Mouse (Mus musculus) erythroid progenitor cell, adult 5-6 weeks (primary cell): Measurements from ENCODE around the gene Tgm1. TPM values are rescaled to one million over a fixed set of nuclear protein-coding genes. Genes with fewer than 3 reads are reported as not detected.
A peak's percentile ranks its signal among the peaks of the same experiment; 100 is the strongest.
"Not testable (repeated sequence)": the region's sequence is repeated elsewhere in the genome, so short reads cannot be mapped to it uniquely, and the experiment has no call there.

Experiments
- ATAC-seq: replicated peaks from 2 replicates; pipeline ENCODE4 v1.8.0; 2016; ENCODE audit warnings: moderate number of reproducible peaks, mild to moderate bottlenecking, moderate TSS enrichment, inconsistent platforms; ENCODE audit not compliant: poor library complexity, low FRiP score, severe bottlenecking
- total RNA-seq, 2 experiments: library from RNA; stranded (forward) in 1 of 2; stranded (reverse) in 1 of 2; fragments of 150-400 nt in 1 of 2; fragments of 186-747, 209-891 nt in 1 of 2; gene quantifications; 2 replicates each; pipeline versions ENCODE4 v1.2.3 to v1.2.4; 2015 to 2017; ENCODE audit warnings: low replicate concordance in 2 of 2

Gene Tgm1
- total RNA-seq (2015; ENCODE audit: low replicate concordance) (1.4 and 4.6 TPM in 2 replicates), total RNA-seq (2017; ENCODE audit: low replicate concordance) (1.8 TPM in 1 of 2 replicates, not detected in the other)

- ATAC-seq: no peak
Measured at GRCm38 (mm10) chr14:55713729-55714122, at the start of gene Tgm1. Gene Tgm1, minus strand, starts transcription at chr14:55713926.

- ATAC-seq: no peak
Measured at GRCm38 (mm10) chr14:55763166-55763565, 49.4 kb upstream of the Tgm1 start.

GRCm38 (mm10) chr14:55762001-55762821, 48.5 kb upstream of the Tgm1 start:
- ATAC-seq: no peak

DNA sequence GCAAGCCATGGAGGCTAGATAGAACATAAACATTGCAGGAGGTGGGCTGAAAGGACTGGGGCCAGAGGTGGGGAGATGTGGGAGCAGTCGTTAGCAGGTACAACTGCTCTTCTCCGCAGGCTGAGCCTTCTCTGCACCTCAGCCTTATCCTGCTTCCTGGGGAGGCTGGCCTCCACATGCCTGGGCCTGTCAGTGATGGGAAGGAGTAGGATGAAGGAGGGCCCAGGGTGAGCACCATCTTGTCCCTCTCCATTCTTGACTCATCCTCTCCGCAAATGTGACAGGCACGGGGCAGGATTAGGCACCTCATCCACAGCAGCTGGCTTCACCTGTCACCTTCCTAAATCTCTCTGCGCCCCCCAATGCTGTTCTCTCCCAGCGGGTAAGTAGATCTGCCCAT, 47.4 kb upstream of the Tgm1 start, which contains the start of gene Ltb4r2:
Gene Ltb4r2 (plus strand): TSS at position 266 of the 400 bp plus-strand sequence.
- no peak for ATAC-seq

DNA sequence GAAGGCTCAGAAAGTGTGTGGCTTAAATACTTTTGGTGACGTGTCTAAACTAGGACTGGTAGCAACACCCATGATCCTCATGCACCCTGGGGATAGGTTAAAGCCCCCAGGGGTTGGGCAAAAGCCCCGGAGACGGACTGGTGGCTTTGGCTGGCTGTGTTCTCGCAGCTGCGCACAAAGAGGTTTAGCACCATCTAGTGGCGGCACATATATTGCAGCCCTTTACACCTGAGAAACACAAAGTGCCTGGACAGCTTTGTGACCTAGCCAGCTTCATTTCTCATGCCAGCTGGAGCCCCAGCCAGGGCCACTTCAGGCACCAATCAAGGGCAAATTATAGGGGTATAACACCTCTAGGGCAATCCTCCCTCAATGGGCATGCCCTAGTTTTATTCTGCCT, 46.4 kb upstream of the Tgm1 start:
- not testable (repeated sequence) for ATAC-seq

GRCm38 (mm10) chr14:55758363-55758784, 44.6 kb upstream of the Tgm1 start, which contains the start of gene Cideb:
Gene Cideb, minus strand, starts transcription at chr14:55758458.
- ATAC-seq: 0 out of 2 replicates have a peak, but pooled peaks have one; percentile 47

GRCm38 (mm10) chr14:55757566-55757965, 43.8 kb upstream of the Tgm1 start:
- no peak for ATAC-seq

DNA sequence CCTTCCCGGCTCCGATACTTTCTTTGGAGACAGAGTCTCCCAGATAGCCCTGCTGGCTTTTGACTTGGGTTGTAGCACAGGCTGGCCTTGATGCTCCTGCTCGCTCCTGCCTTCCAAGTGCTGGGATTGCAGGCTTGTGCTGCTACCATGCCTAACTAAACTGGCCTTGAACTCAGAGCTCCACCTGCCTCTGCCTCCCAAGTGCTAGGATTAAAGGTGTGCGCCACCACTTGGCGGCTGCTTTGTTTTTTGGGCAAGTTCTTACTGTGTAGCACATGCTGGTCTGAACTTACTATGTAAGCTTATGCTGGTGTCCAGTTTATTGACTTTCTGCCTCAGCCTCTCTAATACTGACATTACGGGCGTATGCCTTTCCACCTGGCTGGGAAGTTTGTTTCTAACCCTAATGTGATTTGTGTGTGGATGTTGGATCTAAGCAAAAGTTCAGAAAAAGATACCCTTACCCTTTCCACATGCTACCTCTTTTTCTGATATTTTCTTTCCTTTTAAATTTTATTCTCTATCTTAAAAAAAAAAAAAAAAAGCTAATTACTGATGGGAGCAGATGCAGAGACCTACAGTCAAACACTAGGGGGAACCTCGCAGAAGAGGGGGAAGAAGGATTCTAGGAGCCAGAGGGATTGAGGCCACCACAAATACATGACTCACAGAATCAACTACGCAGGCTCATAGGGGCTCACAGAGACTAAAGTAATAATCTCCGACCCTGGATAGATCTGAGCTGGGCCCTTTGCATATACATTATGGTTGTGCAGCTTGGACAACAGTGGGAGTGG, 33.5 kb upstream of the Tgm1 start:
- no peak for ATAC-seq

GRCm38 (mm10) chr14:55745861-55746237, 32.1 kb upstream of the Tgm1 start:
- 0 out of 2 replicates have a peak, but pooled peaks have one; percentile 7 for ATAC-seq

- ATAC-seq: peak; percentile 81
Measured at GRCm38 (mm10) chr14:55745180-55745860, 31.6 kb upstream of the Tgm1 start, which contains the start of the genes Dhrs1 and Nop9. Gene Dhrs1, minus strand, starts transcription at chr14:55745690. Gene Nop9, plus strand, starts transcription at chr14:55745693.

DNA sequence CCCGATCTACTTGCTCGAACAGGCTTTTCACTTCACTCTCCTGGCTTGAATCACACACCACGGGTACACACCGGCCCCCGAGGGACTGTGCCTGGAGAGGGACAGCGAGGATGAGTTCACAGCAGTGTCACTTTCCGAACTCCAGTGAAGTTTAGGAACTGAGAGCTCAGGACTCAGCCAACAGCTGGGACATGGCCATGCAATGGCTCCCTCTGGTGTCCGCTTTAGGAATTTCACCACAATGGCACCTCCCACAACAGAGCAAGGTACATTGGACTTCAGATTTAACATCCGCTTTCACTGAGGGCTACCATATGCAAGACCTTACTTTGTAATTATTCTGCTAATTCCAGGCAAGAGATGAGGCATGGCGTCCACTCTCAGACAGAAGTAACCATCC, 30.0 kb upstream of the Tgm1 start:
- ATAC-seq: peak; percentile 73

GRCm38 (mm10) chr14:55737086-55737687, 23.5 kb upstream of the Tgm1 start:
- no peak for ATAC-seq

DNA sequence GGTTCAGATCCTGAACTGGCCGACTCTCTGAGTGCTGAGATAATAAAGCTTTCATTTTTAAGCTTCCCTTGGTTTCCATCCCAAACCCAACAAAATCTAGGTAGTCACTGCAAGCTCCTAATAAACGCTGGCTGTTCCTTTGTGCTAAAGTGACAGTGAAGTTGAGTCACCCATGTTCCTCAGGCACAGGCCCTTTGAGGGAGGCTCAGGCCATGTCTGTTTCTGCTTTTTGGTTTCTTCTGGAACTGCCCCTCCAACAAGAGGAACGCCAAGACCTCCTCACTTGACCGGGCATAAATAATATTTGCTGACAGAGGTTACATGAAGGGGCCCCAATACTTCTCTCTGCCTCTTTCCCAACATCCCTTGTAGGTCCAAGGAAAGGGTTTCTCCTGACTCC, 22.0 kb upstream of the Tgm1 start:
- no peak for ATAC-seq

DNA sequence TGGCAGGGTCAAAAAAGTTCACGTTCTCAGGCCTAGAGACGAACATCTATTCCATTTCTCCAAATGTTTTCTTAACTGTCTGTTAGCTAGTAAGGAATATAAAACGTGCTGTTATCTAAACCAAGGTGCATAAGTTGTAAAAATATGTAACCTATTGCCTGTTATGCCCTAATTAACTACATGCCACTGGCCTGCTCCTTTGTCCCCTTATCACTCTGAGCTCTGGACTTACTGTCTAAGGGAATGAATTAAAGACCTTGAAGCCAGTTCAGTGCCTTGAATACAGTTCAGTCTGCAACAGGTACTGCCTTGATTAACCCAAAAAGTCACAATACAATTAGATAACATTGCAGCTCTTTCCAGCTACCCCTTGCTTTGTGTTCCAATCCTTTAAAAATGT, 21.6 kb upstream of the Tgm1 start:
- ATAC-seq: no peak

DNA sequence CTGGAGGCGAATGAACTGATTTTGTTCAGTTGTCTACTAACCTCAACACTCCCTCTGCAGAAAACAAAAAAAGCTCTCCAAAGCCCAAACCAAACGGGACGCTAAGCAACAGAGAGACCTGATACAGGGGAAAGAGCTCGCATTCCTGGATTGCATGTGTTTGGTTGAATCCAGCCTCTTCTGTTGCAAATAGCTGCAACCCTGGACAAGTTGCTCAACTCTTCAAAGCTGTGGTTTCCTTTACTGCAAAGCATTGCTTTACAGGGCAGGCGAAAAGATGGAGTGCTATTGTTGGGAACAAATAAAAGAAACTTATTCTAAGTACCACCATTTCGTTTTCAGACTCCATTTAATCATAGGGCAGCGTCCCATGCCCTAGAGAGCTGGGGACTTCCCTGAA, 21.1 kb upstream of the Tgm1 start:
- no peak for ATAC-seq

GRCm38 (mm10) chr14:55733889-55734288, 20.2 kb upstream of the Tgm1 start:
- ATAC-seq: no peak

DNA sequence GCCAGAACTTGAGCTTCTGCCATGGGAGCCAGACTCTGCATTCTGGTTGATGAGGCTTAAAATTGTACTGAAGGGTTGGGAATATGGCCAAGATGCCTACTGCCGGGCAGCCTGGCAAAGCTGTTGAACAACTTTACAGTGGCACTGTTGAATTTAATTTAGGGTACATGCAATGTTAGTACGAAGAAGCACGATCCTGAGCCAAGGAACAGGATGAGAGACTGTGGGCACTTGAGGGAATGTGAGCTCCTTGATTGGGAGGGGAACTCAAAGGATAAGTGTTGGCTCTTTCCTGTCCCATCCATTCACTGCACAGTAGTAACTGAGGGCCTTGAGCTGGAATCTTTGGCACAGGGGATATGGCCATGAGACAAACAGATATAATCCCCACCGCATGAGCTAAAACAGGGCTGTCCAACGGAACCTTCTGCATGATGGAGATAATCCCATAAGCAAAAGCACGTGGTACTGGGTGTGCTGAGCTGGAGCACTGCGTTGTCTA, 16.9 kb upstream of the Tgm1 start:
- ATAC-seq: no peak

DNA sequence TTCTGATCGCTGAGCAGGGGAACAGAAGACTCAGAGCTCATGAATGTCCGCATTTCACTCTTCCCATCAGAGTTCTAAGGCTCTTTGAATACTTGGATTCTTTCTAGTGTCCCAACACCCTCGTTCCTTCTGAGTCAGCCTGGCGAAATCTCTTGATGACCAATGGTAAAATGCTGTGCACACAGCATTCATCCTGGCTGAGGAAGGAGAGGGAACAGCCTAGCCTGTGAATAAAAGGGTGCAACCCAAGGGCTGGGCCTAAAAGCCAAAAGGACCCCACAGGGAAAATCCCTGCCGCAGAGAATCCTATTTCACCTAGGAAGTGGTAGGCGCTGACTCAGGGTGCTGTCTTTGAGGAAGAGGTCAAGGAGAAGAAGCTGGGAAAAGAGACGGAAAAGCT, 16.4 kb upstream of the Tgm1 start:
- no peak for ATAC-seq

DNA sequence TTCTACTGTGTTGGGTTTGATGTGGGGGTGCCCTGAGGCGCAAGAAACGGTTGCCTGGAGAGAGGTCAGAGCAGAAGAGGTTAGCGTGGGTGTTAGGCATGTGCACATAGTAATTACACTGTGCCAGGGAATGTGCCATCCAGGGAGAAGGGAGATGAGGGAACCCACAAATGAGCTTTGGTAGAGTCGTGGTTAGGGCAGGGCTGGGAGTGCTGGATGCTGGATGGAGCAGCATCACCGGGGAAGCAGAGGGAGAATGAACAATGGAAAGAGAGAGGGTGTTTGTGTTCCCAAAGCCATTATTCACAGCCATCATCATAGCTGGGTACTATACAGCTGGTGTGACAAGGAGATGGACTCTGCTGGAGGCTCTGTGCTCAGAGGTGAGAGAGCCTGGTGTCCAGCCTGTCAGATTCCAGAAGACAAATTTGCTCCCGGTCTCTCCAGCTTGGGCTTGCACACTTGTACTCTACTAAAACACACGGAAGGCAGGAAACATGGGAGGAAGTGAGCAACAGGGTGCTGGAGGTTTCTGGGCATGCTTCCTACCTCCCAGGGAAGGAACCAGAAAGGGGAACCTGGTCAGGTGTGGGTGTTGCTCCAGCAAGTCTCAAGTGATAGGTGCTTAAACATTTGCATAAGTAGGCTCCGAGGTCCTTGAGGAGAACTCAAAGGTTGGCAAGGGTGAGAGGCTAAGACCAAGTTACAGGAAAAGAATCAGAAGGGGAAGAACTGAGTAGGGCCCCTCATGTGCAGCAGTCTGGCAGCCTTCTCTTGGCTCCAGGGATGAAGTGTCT, 14.4 kb upstream of the Tgm1 start:
- no peak for ATAC-seq
